Mouse (Mus musculus) megakaryocyte-erythroid progenitor cell, adult 5-6 weeks (primary cell): Measurements from ENCODE around the gene Prpf19. TPM values are rescaled to one million over a fixed set of nuclear protein-coding genes. Genes with fewer than 3 reads are reported as not detected.
A peak's percentile ranks its signal among the peaks of the same experiment; 100 is the strongest.

Experiments
- ATAC-seq: replicated peaks from 2 replicates; pipeline ENCODE4 v1.8.0; 2016; ENCODE audit warnings: mild to moderate bottlenecking, inconsistent platforms; ENCODE audit not compliant: severe bottlenecking, poor library complexity, low FRiP score, low TSS enrichment
- total RNA-seq, 2 experiments: library from RNA; stranded (forward) in 1 of 2; stranded (reverse) in 1 of 2; fragments of 200-1000, 215-1000 nt in 1 of 2; fragments of >200 nt in 1 of 2; fragmentation: Nextera tagmentation in 1 of 2; gene quantifications; 2 replicates each; pipeline ENCODE4 v1.2.3; 2014 to 2017

Prpf19 gene
- total RNA-seq, 2 experiments from 2014 or later: 148 to 393 TPM

DNA sequence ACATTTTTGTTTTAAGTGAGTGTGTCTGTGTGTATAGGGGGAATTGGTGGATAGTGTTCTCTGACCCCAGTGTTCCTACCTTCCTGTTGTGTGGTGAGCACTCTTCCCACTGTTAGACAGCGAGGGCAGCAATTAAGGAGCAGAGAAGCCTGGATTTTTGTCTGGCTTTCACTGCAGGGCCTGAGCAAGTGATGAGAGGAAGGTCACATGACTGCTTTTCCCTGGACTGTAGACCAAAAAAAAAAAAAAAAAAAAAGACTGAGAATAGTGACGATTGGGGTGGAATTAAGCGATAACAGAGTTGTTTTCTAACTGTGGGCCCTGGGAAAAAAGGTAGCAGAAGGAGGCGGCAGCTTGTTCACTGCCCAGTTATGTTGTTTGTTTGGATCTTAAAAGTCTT is 31.6 kb downstream of the Prpf19 start:
- ATAC-seq: no peak

DNA sequence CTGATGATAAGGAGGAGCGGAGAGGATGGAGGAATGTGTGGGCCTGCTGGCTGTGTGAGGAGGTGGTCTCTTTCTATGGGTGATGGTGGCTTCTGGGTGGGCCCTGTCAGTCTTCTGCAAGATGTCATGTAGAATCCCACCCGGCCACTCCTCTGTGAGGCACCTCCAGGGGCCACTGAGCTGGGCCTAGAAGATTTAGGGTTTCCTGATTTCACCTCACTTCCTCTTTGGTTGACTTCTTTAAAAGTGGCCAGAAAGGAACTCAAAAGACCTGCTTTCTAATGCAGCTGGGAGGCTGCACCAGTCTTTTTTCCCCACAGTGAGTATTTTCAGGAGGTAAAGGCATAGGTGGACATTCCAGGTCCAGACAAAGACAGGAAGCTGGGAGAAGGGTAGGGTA is 35.6 kb downstream of the Prpf19 start:
- ATAC-seq: no peak

DNA sequence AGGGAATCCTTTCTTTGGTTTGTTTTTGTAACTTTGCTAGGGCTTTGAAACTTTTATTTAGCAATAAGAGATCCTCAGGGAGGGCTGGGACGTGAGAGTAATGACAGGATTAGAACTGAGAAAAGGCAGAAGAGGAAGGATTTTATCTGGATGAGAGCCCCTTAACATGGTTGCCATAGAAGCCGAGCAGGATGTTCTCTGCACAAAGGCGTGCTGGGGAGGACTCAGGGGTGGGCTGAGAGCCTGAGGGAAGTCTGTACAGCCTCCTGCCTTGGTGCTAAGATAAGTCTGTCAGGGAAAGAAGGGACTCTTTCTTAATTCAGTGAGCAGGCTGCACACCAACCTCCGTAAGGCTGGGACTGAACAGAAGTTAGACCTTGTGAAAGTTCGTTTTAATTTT is 40.0 kb downstream of the Prpf19 start:
- ATAC-seq: no peak

DNA sequence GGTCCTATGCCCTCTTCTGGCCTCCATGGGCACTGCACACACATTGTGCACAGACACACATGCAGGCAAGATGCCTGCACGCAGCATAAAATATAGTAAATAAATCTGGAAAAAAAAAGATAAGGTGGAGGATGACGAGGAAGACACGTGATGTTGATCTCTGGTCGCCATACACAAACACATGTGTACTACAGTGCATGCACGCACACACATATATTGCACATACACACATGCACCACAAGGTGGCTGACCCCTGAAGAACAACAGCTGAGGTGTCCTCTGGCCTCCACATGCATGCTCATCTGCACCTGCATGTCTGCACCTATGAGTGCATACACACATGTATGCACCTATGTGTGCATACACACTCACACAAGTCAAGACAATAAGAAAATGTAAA is 41.0 kb downstream of the Prpf19 start:
- no peak for ATAC-seq

DNA sequence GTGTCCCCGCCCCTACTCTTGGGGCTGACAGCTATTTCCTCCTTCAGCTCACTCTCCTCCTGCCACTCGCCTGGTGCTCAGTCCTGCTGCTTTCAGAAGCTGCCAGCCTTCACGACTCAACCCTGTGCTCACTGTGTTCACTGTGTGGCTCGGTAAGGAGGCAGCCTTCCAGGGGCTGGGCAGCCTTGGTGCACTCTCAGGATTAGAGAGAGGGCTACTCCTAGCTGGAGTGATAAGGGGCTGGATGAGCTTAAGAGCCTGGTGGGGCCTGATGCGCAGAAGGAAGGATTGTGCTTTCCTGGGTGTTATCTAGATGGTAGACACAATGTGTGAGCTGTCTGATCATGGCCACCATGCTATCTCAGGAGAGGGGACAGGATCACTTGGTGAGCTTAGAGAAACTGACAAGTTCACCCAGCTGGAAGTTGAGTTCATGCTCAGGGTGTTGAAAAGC is 42.1 kb downstream of the Prpf19 start, which contains the start of gene Ptgdr2:
Gene Ptgdr2 (plus strand): TSS at position 51 of the 454 bp plus-strand sequence.
- peak; percentile 81 for ATAC-seq

DNA sequence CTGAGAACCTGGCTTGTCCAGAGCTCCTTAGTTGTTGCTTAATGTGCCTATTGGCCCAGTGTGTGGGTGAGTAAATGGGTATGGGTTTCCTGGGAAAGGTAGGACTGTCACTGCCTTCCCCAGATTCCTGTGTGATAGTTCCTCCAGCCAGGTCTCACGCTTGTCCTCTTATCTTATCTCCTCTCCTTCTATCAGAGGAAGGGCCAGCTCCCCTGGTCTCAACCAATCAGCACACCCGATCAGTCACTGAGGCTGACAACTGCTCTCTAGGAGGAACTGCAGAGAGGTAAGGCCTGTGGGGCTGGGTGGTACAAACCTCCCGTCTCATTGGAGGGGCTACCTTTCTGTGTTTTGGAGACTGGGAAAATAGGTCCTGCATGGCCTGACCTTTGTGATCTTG is 43.7 kb downstream of the Prpf19 start:
- no peak for ATAC-seq

DNA sequence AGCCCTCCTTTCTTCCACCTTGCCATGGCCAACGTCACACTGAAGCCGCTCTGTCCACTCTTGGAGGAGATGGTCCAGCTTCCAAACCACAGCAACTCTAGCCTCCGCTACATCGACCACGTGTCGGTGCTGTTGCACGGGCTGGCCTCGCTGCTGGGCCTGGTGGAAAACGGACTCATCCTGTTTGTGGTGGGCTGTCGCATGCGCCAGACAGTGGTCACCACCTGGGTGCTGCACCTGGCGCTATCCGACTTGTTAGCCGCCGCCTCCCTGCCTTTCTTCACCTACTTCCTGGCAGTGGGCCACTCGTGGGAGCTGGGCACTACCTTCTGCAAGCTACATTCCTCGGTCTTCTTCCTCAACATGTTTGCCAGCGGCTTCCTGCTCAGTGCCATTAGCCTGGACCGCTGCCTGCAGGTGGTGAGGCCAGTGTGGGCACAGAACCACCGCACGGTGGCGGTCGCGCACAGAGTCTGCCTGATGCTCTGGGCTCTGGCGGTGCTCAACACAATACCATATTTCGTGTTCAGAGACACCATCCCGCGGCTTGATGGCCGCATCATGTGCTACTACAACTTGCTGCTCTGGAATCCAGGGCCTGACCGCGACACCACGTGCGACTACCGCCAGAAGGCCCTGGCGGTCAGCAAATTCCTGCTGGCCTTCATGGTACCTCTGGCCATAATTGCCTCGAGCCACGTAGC is 45.2 kb downstream of the Prpf19 start:
- peak; percentile 74 for ATAC-seq

DNA sequence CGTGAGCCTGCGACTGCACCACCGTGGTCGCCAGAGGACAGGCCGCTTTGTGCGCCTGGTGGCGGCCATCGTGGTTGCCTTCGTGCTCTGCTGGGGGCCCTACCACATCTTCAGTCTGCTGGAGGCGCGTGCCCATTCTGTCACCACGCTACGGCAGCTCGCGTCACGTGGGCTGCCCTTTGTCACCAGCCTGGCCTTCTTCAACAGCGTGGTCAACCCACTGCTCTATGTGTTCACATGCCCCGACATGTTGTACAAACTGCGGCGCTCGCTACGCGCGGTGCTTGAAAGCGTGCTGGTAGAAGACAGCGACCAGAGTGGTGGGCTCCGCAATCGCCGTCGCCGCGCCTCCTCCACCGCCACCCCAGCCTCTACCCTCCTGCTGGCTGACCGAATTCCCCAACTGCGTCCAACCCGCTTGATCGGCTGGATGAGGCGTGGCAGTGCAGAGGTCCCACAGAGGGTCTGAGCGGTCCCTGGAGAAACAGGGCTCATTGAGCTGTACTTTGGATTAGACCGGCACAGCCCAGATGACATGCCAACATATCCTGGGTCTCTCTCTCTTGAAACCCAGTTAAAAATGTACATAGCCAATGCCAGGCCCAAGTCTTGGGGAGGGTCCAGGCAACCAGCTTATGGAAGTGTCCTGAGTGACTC is 45.9 kb downstream of the Prpf19 start:
- peak; percentile 11 for ATAC-seq

DNA sequence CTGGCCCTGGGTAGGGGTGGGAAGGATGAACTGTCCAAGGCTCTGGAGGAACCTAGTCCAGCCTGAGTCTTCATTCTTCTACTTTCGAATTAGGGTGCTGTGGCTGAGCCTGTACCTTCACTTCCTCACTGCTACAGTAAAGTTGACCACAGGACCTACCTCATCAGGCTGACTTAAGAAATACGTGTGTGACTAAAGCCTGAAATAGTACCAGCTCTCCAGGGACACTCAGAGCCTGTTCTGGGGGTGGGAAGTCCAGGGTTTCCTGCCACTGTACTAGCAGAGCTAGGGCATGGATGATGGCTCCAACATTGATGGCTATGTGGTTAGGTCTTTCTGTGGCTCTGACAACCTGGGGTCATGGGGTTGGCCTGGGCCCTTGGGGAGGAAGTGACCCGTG is 48.9 kb downstream of the Prpf19 start:
- ATAC-seq: no peak

DNA sequence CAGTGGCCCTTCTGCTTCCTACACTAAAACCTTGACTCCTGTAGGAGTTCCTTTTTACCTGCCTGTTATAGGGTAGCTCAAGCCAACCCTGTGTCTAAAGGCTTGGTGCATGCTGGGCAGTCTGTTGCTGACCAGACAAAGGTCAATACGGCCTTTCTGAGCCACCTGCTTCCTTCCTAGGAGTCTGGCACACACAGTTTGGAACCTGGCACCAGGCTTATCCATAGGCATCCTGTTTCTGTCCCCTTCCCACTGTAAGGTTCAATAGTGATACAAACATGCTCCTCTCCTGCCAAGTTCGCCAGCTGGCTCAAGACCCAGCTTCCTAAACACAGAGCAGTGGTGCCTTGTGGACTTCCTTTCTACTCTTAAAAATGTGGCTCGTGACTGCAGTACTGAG is 51.5 kb downstream of the Prpf19 start:
- ATAC-seq: no peak

DNA sequence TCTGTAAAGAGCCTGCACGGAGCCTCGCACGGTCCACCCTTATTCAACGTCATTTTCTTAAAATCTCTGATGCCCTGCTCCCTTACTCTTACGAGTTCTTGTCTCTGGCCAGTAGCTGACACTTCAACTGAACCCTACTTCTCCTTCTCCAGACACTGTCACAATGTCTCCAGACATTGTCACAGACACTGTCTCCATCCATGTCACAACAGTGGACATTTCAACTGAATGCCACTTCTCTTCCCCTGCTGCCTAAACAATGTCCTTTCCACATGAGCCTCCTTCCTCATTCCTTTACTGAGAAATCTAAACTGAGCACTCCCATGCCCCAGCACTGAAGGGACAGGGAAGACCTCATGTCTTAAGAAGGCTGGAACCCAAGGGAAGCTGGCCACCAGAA is 52.2 kb downstream of the Prpf19 start:
- ATAC-seq: no peak

DNA sequence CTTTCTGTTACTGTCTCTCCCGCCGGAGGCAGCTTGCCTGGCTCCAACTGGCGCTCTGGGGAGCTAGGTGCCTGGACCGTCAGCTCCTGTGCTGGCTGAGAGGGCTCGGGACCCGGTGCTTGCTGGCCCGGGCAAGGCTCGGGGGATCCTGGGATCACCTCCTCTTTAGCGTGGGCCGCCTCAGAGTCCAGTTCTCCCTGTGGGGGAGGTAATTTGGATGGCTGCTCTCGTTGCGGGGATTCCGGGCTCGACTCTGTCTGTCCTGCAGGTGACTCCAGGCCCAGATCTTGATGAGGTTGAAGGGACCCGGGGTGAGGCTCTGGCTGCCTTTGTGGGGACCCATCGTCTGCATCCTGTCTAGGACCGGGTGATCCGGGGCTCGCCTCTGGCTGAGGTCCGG is 53.4 kb downstream of the Prpf19 start:
- peak; percentile 31 for ATAC-seq

DNA sequence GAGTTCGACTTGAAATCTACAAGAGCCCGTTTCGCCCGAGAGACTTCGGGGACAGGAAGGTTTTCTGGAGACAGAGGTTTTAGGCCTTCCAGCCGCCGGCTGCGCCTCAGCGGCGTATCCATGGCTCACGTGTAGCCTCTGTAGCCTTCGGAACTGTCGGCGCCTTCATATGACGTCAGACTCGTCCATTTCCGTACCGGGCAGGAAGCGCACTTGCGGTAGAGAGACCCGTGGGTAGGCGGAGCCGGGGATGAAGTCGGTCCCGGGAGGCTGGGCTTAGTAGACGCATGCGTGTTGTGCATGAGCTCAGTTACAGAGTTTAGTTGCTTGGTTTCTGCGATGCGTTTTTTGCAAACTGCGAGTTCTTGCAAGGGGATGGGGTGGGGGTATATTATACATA is 54.1 kb downstream of the Prpf19 start, which contains the start of gene Ccdc86:
Gene Ccdc86 (minus strand): TSS at position 155 of the 400 bp plus-strand sequence.
- ATAC-seq: peak; percentile 95

DNA sequence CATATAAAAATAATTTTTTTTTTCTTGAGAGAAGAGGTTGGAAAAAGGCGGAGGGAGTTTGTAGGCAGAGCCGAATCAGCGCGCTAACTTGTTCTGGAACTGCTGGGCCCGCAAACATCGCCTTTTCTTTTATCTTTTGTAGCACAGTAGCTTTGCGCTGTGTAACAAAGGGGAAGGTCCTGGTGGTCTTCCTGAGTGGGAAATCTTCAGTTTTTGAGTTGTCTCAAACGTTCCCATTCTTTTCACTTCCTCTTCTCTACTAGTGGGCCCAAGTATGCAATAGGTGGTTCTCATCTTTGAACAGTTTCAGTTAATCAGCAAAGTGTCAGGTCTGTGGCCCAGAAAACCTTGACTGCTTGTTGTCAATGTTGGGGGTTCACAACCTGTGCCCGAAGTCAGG is 54.5 kb downstream of the Prpf19 start:
- ATAC-seq: no peak

DNA sequence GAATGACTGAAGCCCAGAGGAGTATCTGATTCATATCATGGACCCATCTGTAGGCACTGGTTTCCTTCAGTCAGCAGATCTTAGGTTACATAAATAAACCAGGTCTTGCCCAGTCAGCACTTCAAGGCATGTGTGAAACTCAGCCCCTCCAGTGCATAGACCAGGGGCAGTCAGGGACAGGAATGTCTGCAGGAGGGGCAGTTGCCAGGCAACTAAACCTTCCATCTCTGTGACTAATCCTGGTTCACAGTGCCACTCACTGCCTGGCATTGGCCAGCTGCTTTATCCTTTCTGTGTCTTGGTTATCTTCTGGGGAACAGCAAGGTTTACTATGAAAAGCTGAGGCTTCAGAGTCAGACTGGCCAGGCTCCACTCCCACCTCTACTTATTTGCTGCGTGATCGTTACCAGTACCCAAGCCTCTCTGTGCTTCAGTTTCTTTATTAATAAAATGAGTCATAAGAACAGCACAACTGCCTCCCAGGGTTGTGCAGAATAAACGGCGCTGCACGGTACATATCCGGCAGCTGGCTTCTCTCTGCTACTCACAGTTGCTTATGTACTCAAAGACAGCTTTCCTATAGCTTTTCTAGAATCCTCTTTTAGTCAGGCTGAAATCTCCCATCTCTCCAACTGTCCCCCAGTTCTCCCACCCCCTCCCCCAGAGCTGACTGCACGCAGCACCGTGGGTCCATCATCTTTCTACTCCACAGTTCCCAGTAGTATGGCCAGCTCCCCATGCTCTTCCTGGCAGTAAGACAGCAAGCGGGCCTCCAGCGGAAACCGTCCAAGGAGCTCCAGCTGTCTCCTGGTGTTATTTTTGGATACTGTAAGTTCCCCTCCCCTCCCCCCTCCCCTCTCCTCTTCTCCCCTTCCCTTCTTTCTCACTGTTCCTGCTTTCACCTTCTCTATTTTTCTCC is 57.2 kb downstream of the Prpf19 start:
- ATAC-seq: no peak

Other genes starting within 250 kb of the Prpf19 start
- gene Pga5, start 217.2 kb upstream of the Prpf19 start, total RNA-seq (2014; fragmentation: Nextera tagmentation): not detected in 2 replicates
- not detected in 2 replicates for gene Pga5, start 217.2 kb upstream of the Prpf19 start, total RNA-seq (2017)
- 18.3 and 20.2 TPM in 2 replicates for gene Vps37c, start 206.5 kb upstream of the Prpf19 start, total RNA-seq (2014; fragmentation: Nextera tagmentation)
- 6.9 and 7.8 TPM in 2 replicates for gene Vps37c, start 206.5 kb upstream of the Prpf19 start, total RNA-seq (2017)
- gene Cd5, start 156.2 kb upstream of the Prpf19 start, total RNA-seq (2014; fragmentation: Nextera tagmentation): 3.2 and 3.7 TPM in 2 replicates
- gene Cd5, start 156.2 kb upstream of the Prpf19 start, total RNA-seq (2017): not detected in 2 replicates
- gene Cd6, start 65.2 kb upstream of the Prpf19 start, total RNA-seq (2014; fragmentation: Nextera tagmentation): 2.4 and 3.2 TPM in 2 replicates
- gene Cd6, start 65.2 kb upstream of the Prpf19 start, total RNA-seq (2017): not detected in 2 replicates
- gene Slc15a3, start 55.5 kb upstream of the Prpf19 start, total RNA-seq (2014; fragmentation: Nextera tagmentation): 0.50 and 0.99 TPM in 2 replicates
- 0.56 TPM in 1 of 2 replicates, not detected in the other for gene Slc15a3, start 55.5 kb upstream of the Prpf19 start, total RNA-seq (2017)
- gene Tmem132a, start 25.3 kb upstream of the Prpf19 start, total RNA-seq (2014; fragmentation: Nextera tagmentation): 0.10 and 2.4 TPM in 2 replicates
- 0.23 and 0.56 TPM in 2 replicates for gene Tmem132a, start 25.3 kb upstream of the Prpf19 start, total RNA-seq (2017)
- gene Tmem109, start 13.2 kb upstream of the Prpf19 start, total RNA-seq (2014; fragmentation: Nextera tagmentation): 23.4 and 41.0 TPM in 2 replicates
- gene Tmem109, start 13.2 kb upstream of the Prpf19 start, total RNA-seq (2017): 11.1 and 21.7 TPM in 2 replicates
- gene Zp1, start 25.4 kb downstream of the Prpf19 start, total RNA-seq (2014; fragmentation: Nextera tagmentation): not detected in 2 replicates
- not detected in 2 replicates for gene Zp1, start 25.4 kb downstream of the Prpf19 start, total RNA-seq (2017)
- gene Ptgdr2, start 41.9 kb downstream of the Prpf19 start, total RNA-seq (2014; fragmentation: Nextera tagmentation): not detected in 2 replicates
- gene Ptgdr2, start 41.9 kb downstream of the Prpf19 start, total RNA-seq (2017): not detected in 2 replicates
- 24.8 and 30.6 TPM in 2 replicates for gene Ccdc86, start 54.0 kb downstream of the Prpf19 start, total RNA-seq (2014; fragmentation: Nextera tagmentation)
- 21.0 and 26.2 TPM in 2 replicates for gene Ccdc86, start 54.0 kb downstream of the Prpf19 start, total RNA-seq (2017)
- gene Ms4a10, start 79.4 kb downstream of the Prpf19 start, total RNA-seq (2014; fragmentation: Nextera tagmentation): not detected in 2 replicates
- not detected in 2 replicates for gene Ms4a10, start 79.4 kb downstream of the Prpf19 start, total RNA-seq (2017)
- gene Ms4a15, start 98.0 kb downstream of the Prpf19 start, total RNA-seq (2014; fragmentation: Nextera tagmentation): not detected in 2 replicates
- gene Ms4a15, start 98.0 kb downstream of the Prpf19 start, total RNA-seq (2017): not detected in 2 replicates
- gene Ms4a18, start 122.8 kb downstream of the Prpf19 start, total RNA-seq (2014; fragmentation: Nextera tagmentation): not detected in 2 replicates
- gene Ms4a18, start 122.8 kb downstream of the Prpf19 start, total RNA-seq (2017): not detected in 2 replicates
- not detected in 2 replicates for gene Ms4a8a, start 185.9 kb downstream of the Prpf19 start, total RNA-seq (2014; fragmentation: Nextera tagmentation)
- not detected in 2 replicates for gene Ms4a8a, start 185.9 kb downstream of the Prpf19 start, total RNA-seq (2017)
- gene 1700017D01Rik, start 235.6 kb downstream of the Prpf19 start, total RNA-seq (2014; fragmentation: Nextera tagmentation): not detected in 2 replicates
- not detected in 2 replicates for gene 1700017D01Rik, start 235.6 kb downstream of the Prpf19 start, total RNA-seq (2017)